Mouse (Mus musculus) heart, embryonic 15.5 days (tissue): ENCODE results near the gene Pip4k2a. TPM values are rescaled to one million over a fixed set of nuclear protein-coding genes. Genes with fewer than 3 reads are reported as not detected.

Experiments
- ATAC-seq: fragments of 200-750 bp; cut with Nextera tagmentation; replicated peaks from 2 replicates; pipeline ENCODE4 v1.8.0; 2017; ENCODE audit warnings: low read depth, moderate TSS enrichment; ENCODE audit not compliant: insufficient number of reproducible peaks, insufficient read depth, low FRiP score
- H3K27ac ChIP-seq: fragments of 300-500 bp; sonication (generic); 2 replicates; pipeline ENCODE4 v1.5.1; 2015; ENCODE audit warnings: mild to moderate bottlenecking, inconsistent platforms
- H3K27me3 ChIP-seq: fragments of 300-500 bp; sonication (generic); 2 replicates; pipeline ENCODE4 v1.6.1; 2015; ENCODE audit warnings: inconsistent platforms
- H3K36me3 ChIP-seq: fragments of 300-500 bp; sonication (generic); 2 replicates; pipeline ENCODE4 v1.6.1; 2015; ENCODE audit warnings: mild to moderate bottlenecking, inconsistent platforms
- H3K4me1 ChIP-seq: fragments of 300-500 bp; sonication (generic); replicated peaks from 2 replicates; pipeline ENCODE4 v1.6.1; 2015; ENCODE audit warnings: inconsistent platforms
- H3K4me2 ChIP-seq: fragments of 300-500 bp; sonication (generic); 2 replicates; pipeline ENCODE4 v1.6.1; 2015; ENCODE audit warnings: inconsistent platforms, mild to moderate bottlenecking, moderate library complexity
- H3K4me3 ChIP-seq: fragments of 300-500 bp; sonication (generic); 2 replicates; pipeline ENCODE4 v1.5.1; 2015; ENCODE audit warnings: mild to moderate bottlenecking, inconsistent platforms
- H3K9ac ChIP-seq: fragments of 300-500 bp; sonication (generic); 2 replicates; pipeline ENCODE4 v1.6.1; 2015; ENCODE audit warnings: mild to moderate bottlenecking, inconsistent platforms
- H3K9me3 ChIP-seq: fragments of 300-500 bp; sonication (generic); replicated peaks from 2 replicates; pipeline ENCODE4 v1.6.1; 2016; ENCODE audit warnings: inconsistent platforms
- WGBS: fragments of 180-500 bp; shearing (Covaris S2); methylation state at CpG from one replicate; pipeline ENCODE4 v1.1.7; 2015; ENCODE audit warnings: mixed read lengths; 5-methylcytosine and 5-hydroxymethylcytosine counted together
- polyA plus RNA-seq: library from polyadenylated mRNA; unstranded; fragments of >200 nt; fragmentation: Nextera tagmentation; extraction: Ambion mirVana; gene quantifications from 2 replicates; pipeline ENCODE4 v1.2.1, GENCODE M21; 2015

Pip4k2a gene
- polyA plus RNA-seq, 1 experiment from 2014 or later: 6.1 TPM

GRCm38 (mm10) chr2:18890227-18891001 is 107.5 kb downstream of the Pip4k2a start:
- Histone ChIP-seq H3K36me3 (no peaks in the 10 kb centered on the region), H3K27me3 (no peaks in the 10 kb centered on the region), H3K4me3 (no peak overlapping the region), H3K9ac (no peak overlapping the region), H3K9me3 (no peaks in the 10 kb centered on the region), H3K4me1 (peaks cover 5% of the 10 kb centered on the region; the same call in 1 of the 2 replicates), H3K4me2 (no peak overlapping the region), H3K27ac (peak overlapping the region; percentile 33)
- peak; percentile 64 for ATAC-seq
- 45% methylated on average over 11 of the region's 11 CpGs for WGBS

DNA sequence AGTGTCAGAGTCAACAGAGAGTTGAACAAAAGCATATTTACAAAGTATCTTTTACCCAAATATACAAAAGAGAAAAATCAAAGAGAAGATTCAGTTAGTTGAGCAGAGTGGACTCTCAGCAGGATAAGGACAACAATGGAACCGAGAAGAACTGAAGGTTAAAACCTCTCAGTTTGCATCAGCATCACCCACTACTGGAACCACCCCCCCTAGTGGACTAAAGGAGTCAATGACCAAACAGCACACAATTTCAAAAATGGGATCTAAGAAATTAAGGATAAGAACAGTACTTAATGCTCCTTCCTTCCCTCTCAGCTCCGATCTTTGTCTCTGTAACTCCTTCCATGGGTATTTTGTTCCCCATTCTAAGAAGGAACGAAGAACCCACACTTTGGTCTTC is 113.6 kb downstream of the Pip4k2a start:
- H3K4me2 ChIP-seq: no peak overlapping the region
- H3K9me3 ChIP-seq: no peaks in the 10 kb centered on the region
- ATAC-seq: no peak
- H3K36me3 ChIP-seq: no peaks in the 10 kb centered on the region
- 92% methylated on average over 3 of the region's 3 CpGs for WGBS
- H3K27ac ChIP-seq: no peak overlapping the region
- no peaks in the 10 kb centered on the region for H3K27me3 ChIP-seq
- H3K9ac ChIP-seq: no peak overlapping the region
- H3K4me1 ChIP-seq: no peaks in the 10 kb centered on the region
- no peak overlapping the region for H3K4me3 ChIP-seq

DNA sequence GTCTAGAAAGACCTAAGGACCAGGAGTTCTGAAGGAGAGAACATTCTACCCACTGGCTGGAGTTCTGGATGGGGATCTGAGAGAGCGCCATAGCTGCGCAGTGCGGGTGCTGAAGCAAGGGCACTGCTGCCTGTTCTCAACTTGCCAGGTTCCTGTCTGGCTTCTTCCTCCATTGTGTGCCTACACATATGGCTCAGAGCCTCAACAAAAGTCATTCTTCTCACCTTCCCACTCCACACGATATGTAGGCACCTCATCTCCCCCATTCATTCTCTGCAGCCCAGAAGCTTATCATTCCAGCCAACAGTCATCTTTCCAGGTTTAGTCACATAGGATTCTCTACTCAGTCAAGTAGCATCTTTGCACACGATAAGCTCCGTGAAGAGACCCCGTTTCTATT is 123.3 kb downstream of the Pip4k2a start:
- no peak for ATAC-seq
- Histone ChIP-seq H3K36me3 (no peaks in the 10 kb centered on the region), H3K27ac (no peak overlapping the region), H3K4me1 (no peaks in the 10 kb centered on the region), H3K4me2 (no peak overlapping the region), H3K4me3 (no peak overlapping the region), H3K9me3 (no peaks in the 10 kb centered on the region), H3K9ac (no peak overlapping the region), H3K27me3 (no peaks in the 10 kb centered on the region)
- 89% methylated on average over 7 of the region's 7 CpGs for WGBS

- no peaks in the 10 kb centered on the region for H3K4me1 ChIP-seq
- no peaks in the 10 kb centered on the region for H3K27me3 ChIP-seq
- no peak for ATAC-seq
- H3K9me3 ChIP-seq: no peaks in the 10 kb centered on the region
- no peak overlapping the region for H3K9ac ChIP-seq
- H3K27ac ChIP-seq: no peak overlapping the region
- WGBS: 82% methylated on average over 8 of the region's 8 CpGs
- H3K36me3 ChIP-seq: no peaks in the 10 kb centered on the region
- H3K4me3 ChIP-seq: no peak overlapping the region
- no peak overlapping the region for H3K4me2 ChIP-seq
Measured at GRCm38 (mm10) chr2:18874063-18874462, 123.9 kb downstream of the Pip4k2a start.

- no peak overlapping the region for H3K4me3 ChIP-seq
- no peaks in the 10 kb centered on the region for H3K4me1 ChIP-seq
- no peaks in the 10 kb centered on the region for H3K27me3 ChIP-seq
- H3K4me2 ChIP-seq: no peak overlapping the region
- no peak for ATAC-seq
- WGBS: 81% methylated on average over 3 of the region's 3 CpGs
- H3K9ac ChIP-seq: no peak overlapping the region
- no peaks in the 10 kb centered on the region for H3K9me3 ChIP-seq
- H3K36me3 ChIP-seq: no peaks in the 10 kb centered on the region
- H3K27ac ChIP-seq: no peak overlapping the region
Measured at GRCm38 (mm10) chr2:18873440-18873839, 124.5 kb downstream of the Pip4k2a start.

GRCm38 (mm10) chr2:18872797-18873196 is 125.1 kb downstream of the Pip4k2a start:
- H3K4me3 ChIP-seq: no peak overlapping the region
- no peak overlapping the region for H3K4me2 ChIP-seq
- no peak overlapping the region for H3K27ac ChIP-seq
- H3K4me1 ChIP-seq: no peaks in the 10 kb centered on the region
- H3K36me3 ChIP-seq: no peaks in the 10 kb centered on the region
- H3K27me3 ChIP-seq: no peaks in the 10 kb centered on the region
- ATAC-seq: no peak
- H3K9ac ChIP-seq: no peak overlapping the region
- WGBS: 8% methylated on average over 2 of the region's 2 CpGs
- no peaks in the 10 kb centered on the region for H3K9me3 ChIP-seq

GRCm38 (mm10) chr2:18871087-18871486 is 126.8 kb downstream of the Pip4k2a start:
- Histone ChIP-seq H3K4me1 (no peaks in the 10 kb centered on the region), H3K9me3 (no peaks in the 10 kb centered on the region), H3K4me2 (no peak overlapping the region), H3K36me3 (no peaks in the 10 kb centered on the region), H3K27ac (no peak overlapping the region), H3K27me3 (no peaks in the 10 kb centered on the region), H3K9ac (no peak overlapping the region), H3K4me3 (no peak overlapping the region)
- ATAC-seq: no peak
- 94% methylated on average over 3 of the region's 3 CpGs for WGBS

GRCm38 (mm10) chr2:18867069-18867468 is 130.9 kb downstream of the Pip4k2a start:
- H3K27me3 ChIP-seq: no peaks in the 10 kb centered on the region
- H3K4me1 ChIP-seq: no peaks in the 10 kb centered on the region
- H3K4me3 ChIP-seq: no peak overlapping the region
- H3K9ac ChIP-seq: no peak overlapping the region
- H3K4me2 ChIP-seq: no peak overlapping the region
- H3K9me3 ChIP-seq: no peaks in the 10 kb centered on the region
- H3K36me3 ChIP-seq: no peaks in the 10 kb centered on the region
- WGBS: 72% methylated on average over 2 of the region's 2 CpGs
- no peak for ATAC-seq
- no peak overlapping the region for H3K27ac ChIP-seq

DNA sequence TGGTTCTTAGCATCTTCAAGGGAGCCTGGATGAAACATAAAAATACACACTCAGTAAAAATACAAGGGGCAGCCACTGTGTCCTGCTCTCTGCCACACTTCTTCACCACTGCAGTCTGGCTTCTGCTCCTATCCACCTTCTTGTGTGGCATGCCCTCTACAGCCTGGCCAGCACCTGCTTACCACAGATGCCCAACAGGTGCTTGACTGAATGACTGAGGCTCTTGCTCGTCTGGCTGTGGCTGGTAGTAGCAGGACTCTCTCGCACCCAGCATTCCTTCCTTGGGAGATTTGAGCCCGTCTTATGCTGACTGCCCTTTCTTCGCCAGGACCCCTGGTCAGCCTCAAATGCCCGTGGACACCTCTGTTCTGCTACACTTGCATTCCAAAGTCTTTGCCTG is 133.2 kb downstream of the Pip4k2a start:
- Histone ChIP-seq H3K4me2 (no peak overlapping the region), H3K4me3 (no peak overlapping the region), H3K27me3 (no peaks in the 10 kb centered on the region), H3K27ac (no peak overlapping the region), H3K9ac (no peak overlapping the region), H3K4me1 (peaks cover 4% of the 10 kb centered on the region; the same call in 1 of the 2 replicates), H3K9me3 (no peaks in the 10 kb centered on the region), H3K36me3 (no peaks in the 10 kb centered on the region)
- WGBS: 81% methylated on average over 5 of the region's 5 CpGs
- ATAC-seq: no peak

GRCm38 (mm10) chr2:18861607-18862158 is 136.2 kb downstream of the Pip4k2a start:
- no peak overlapping the region for H3K4me2 ChIP-seq
- H3K27ac ChIP-seq: no peak overlapping the region
- H3K4me1 ChIP-seq: peaks cover 4% of the 10 kb centered on the region; the same call in 1 of the 2 replicates
- ATAC-seq: no peak
- H3K9me3 ChIP-seq: no peaks in the 10 kb centered on the region
- WGBS: 84% methylated on average over 5 of the region's 5 CpGs
- no peak overlapping the region for H3K4me3 ChIP-seq
- H3K9ac ChIP-seq: no peak overlapping the region
- H3K36me3 ChIP-seq: no peaks in the 10 kb centered on the region
- H3K27me3 ChIP-seq: no peaks in the 10 kb centered on the region

GRCm38 (mm10) chr2:18860686-18861085 is 137.2 kb downstream of the Pip4k2a start:
- Histone ChIP-seq H3K4me2 (peak overlapping the region; percentile 34; the same call in 1 of the 2 replicates), H3K9me3 (no peaks in the 10 kb centered on the region), H3K4me1 (peaks cover 4% of the 10 kb centered on the region; the same call in 1 of the 2 replicates), H3K27ac (no peak overlapping the region), H3K4me3 (0 out of 2 replicates have a peak overlapping the region, but pooled peaks have one; percentile 4), H3K9ac (no peak overlapping the region), H3K27me3 (no peaks in the 10 kb centered on the region), H3K36me3 (no peaks in the 10 kb centered on the region)
- WGBS: 36% methylated on average over 9 of the region's 9 CpGs
- no peak for ATAC-seq

DNA sequence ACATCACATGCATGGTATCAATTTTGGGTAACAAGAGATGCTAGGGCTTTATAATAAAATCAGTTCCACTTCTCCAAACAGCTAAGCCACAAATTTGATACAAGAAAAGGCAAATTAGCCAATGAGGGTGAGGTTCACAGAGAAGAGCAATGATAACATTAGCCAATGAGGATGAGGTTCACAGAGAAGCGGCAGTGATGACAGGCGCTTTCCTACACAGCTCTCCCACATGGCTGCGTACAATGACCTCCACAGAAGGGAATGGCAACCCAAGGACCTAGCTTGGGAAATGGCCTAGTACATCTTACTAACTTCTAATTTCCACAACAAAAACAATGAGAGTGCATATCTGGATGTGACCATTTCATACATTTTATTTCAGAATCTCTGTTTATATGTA is 140.0 kb downstream of the Pip4k2a start:
- H3K9ac ChIP-seq: no peak overlapping the region
- H3K27me3 ChIP-seq: no peaks in the 10 kb centered on the region
- H3K36me3 ChIP-seq: no peaks in the 10 kb centered on the region
- H3K9me3 ChIP-seq: no peaks in the 10 kb centered on the region
- no peak overlapping the region for H3K4me2 ChIP-seq
- H3K27ac ChIP-seq: no peak overlapping the region
- ATAC-seq: no peak
- WGBS: 77% methylated on average over 3 of the region's 3 CpGs
- H3K4me1 ChIP-seq: peaks cover 4% of the 10 kb centered on the region; the same call in 1 of the 2 replicates
- no peak overlapping the region for H3K4me3 ChIP-seq
